Mouse (Mus musculus): Measurements from ENCODE around the gene Adprm. TPM values are rescaled to one million over a fixed set of nuclear protein-coding genes. Genes with fewer than 3 reads are reported as not detected.
A peak's percentile ranks its signal among the peaks of the same experiment; 100 is the strongest.
"Not testable (repeated sequence)": the region's sequence is repeated elsewhere in the genome, so short reads cannot be mapped to it uniquely, and the experiment has no call there.

Gene Adprm
- total RNA-seq, 2 experiments from 2014 or later: 5.6 to 7.8 TPM

- intact Hi-C loops (cut with DNase I; ENCODE audit: low total_unique reads): no loop called here
- no peak for DNase-seq
Observed at GRCm38 (mm10) chr11:67031603-67031915, 20.8 kb downstream of the Adprm start.

- intact Hi-C loops (cut with DNase I; ENCODE audit: low total_unique reads): no loop called here
- no peak for DNase-seq
Observed at GRCm38 (mm10) chr11:67030904-67031602, 21.3 kb downstream of the Adprm start.

GRCm38 (mm10) chr11:67024867-67025477 lies 27.4 kb downstream of the Adprm start, which contains the start of gene Tmem220:
Tmem220 (plus strand) TSS chr11:67025154.
- intact Hi-C loops (cut with DNase I; ENCODE audit: low total_unique reads): loop anchor here (5.0 kb wide), 1 partner anchor 118 kb away; no protein-coding TSS in a partner anchor
- DNase-seq: peak; percentile 97

- no peak for DNase-seq
- intact Hi-C loops (cut with DNase I; ENCODE audit: low total_unique reads): loop anchor here (5.0 kb wide), 1 partner anchor 117 kb away; no protein-coding TSS in a partner anchor
Observed at GRCm38 (mm10) chr11:67023802-67024340, 28.5 kb downstream of the Adprm start.

- intact Hi-C loops (cut with DNase I; ENCODE audit: low total_unique reads): loop anchor here (5.0 kb wide), 1 partner anchor 116 kb away; no protein-coding TSS in a partner anchor
- DNase-seq: not testable (repeated sequence)
Observed at GRCm38 (mm10) chr11:67023191-67023590, 29.2 kb downstream of the Adprm start.

- DNase-seq: no peak
- intact Hi-C loops (cut with DNase I; ENCODE audit: low total_unique reads): loop anchor here (5.0 kb wide), 1 partner anchor 115 kb away; no protein-coding TSS in a partner anchor
Observed at GRCm38 (mm10) chr11:67022354-67023115, 29.9 kb downstream of the Adprm start.

GRCm38 (mm10) chr11:67020948-67021347 lies 31.4 kb downstream of the Adprm start:
- intact Hi-C loops (cut with DNase I; ENCODE audit: low total_unique reads): loop anchor here (5.0 kb wide), 1 partner anchor 114 kb away; no protein-coding TSS in a partner anchor
- peak; percentile 71 for DNase-seq

- intact Hi-C loops (cut with DNase I; ENCODE audit: low total_unique reads): loop anchor here (5.0 kb wide), 1 partner anchor 113 kb away; no protein-coding TSS in a partner anchor
- no peak for DNase-seq
Observed at GRCm38 (mm10) chr11:67019711-67020475, 32.5 kb downstream of the Adprm start.

GRCm38 (mm10) chr11:67017801-67018591 lies 34.4 kb downstream of the Adprm start:
- peak; percentile 56 for DNase-seq
- intact Hi-C loops (cut with DNase I; ENCODE audit: low total_unique reads): no loop called here

- DNase-seq: no peak
- intact Hi-C loops (cut with DNase I; ENCODE audit: low total_unique reads): no loop called here
Observed at GRCm38 (mm10) chr11:67011635-67012034, 40.8 kb downstream of the Adprm start.

GRCm38 (mm10) chr11:67010430-67010829 lies 42.0 kb downstream of the Adprm start:
- intact Hi-C loops (cut with DNase I; ENCODE audit: low total_unique reads): no loop called here
- DNase-seq: no peak

- intact Hi-C loops (cut with DNase I; ENCODE audit: low total_unique reads): no loop called here
- DNase-seq: no peak
Observed at GRCm38 (mm10) chr11:67008528-67008927, 43.9 kb downstream of the Adprm start.

GRCm38 (mm10) chr11:67007961-67008360 lies 44.4 kb downstream of the Adprm start:
- DNase-seq: no peak
- intact Hi-C loops (cut with DNase I; ENCODE audit: low total_unique reads): no loop called here

- intact Hi-C loops (cut with DNase I; ENCODE audit: low total_unique reads): no loop called here
Observed at GRCm38 (mm10) chr11:67002911-67003310, 49.5 kb downstream of the Adprm start.

GRCm38 (mm10) chr11:67001717-67002116 lies 50.7 kb downstream of the Adprm start:
- DNase-seq: no peak
- intact Hi-C loops (cut with DNase I; ENCODE audit: low total_unique reads): no loop called here

More at GRCm38 (mm10) chr11:67002911-67003310, 49.5 kb downstream of the Adprm start:
- DNase-seq: no peak

GRCm38 (mm10) chr11:67000671-67001070 lies 51.7 kb downstream of the Adprm start:
- intact Hi-C loops (cut with DNase I; ENCODE audit: low total_unique reads): no loop called here
- DNase-seq: no peak

- no peak for DNase-seq
- intact Hi-C loops (cut with DNase I; ENCODE audit: low total_unique reads): no loop called here
Observed at GRCm38 (mm10) chr11:66998467-66999403, 53.7 kb downstream of the Adprm start.

All from gastrocnemius, postnatal 14 days (tissue).